Mouse (Mus musculus): ENCODE measurements around the gene Mrpl32.

- TF ChIP-seq POLR2A (IDR thresholded peaks at IDR 0.05; ENCODE audit: insufficient read depth, low read length) (no peak), CTCF (IDR thresholded peaks at IDR 0.05; ENCODE audit: low read depth, low read length) (no peak)
Measured at GRCm38 (mm10) chr13:14639998-14640397, 27.0 kb upstream of the Mrpl32 start.

All from ES-Bruce4 (cell line).